Mouse (Mus musculus) ES-Bruce4 (cell line): Measurements from ENCODE around the gene Pus10.

ENCODE experiments used
- CTCF ChIP-seq: IDR thresholded peaks from one replicate; pipeline ENCODE4 v1.8.1; 2011; ENCODE audit warnings: low read depth, low read length
- POLR2A ChIP-seq: IDR thresholded peaks from one replicate; pipeline ENCODE4 v1.8.1; 2011; ENCODE audit warnings: low read length; ENCODE audit not compliant: insufficient read depth

DNA sequence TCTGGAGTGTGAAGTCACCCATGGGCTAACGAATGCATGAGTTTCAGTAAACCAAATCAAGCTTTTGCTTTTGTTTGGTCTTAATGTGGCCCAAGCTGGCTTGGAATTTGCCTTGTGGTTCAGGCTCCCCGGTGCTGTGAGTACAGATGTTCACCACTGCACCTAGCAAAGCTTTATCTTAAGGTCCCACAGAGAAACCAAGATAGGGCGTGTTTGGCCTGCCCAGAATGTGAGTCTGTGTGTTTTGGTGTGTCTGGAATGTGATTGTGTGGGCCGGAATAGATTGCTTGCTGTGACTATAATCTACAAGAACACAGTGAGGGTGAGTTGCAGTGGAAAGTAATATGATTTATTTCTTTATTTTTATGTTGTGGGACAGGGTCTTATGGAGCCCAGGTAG lies 64.6 kb downstream of the Pus10 start:
- TF ChIP-seq CTCF (no peak), POLR2A (no peak)
